ENCODE assay signal across 9 mouse cellular contexts in genomic region chr4:82502012-82502411, GRCm38 (mm10).
DNase-seq lines count a peak whose midpoint lies in the region; ATAC-seq lines count a peak whose summit lies in the region.
"Had no signal": no experiment of that assay in that cellular context is flagged by ENCODE, and none has a peak within 500 bp of the region (broad histone marks: within the 10 kb centered on the region; RNA-seq: fewer than 3 reads in every experiment).

No protein-coding gene starts in this region.

- no peak for DNase-seq in heart, adult 8-10 months (ENCODE audit: low spot score)
- no peak for DNase-seq in embryonic facial prominence, embryonic 10.5 days (ENCODE audit: low spot score)
- DNase-seq in midbrain, embryonic 11.5 days (ENCODE audit: low spot score, missing footprints): no peak
- no peak for DNase-seq in ovary, postnatal 14 days (ENCODE audit: low spot score)
- no peak for DNase-seq in left cerebral cortex, postnatal 25 days (ENCODE audit: low spot score in 2 of 2)
- no peak for DNase-seq in frontal cortex, postnatal 25 days (ENCODE audit: low spot score in 2 of 2)

- no peaks in the 10 kb centered on the region for H3K9me3 ChIP-seq in heart, embryonic 12.5 days (replicated peaks)
- H3K9me3 ChIP-seq in embryonic facial prominence, embryonic 10.5 days: no peaks in the 10 kb centered on the region
- H3K9me3 ChIP-seq in hindbrain, embryonic 13.5 days: no peaks in the 10 kb centered on the region
- H3K9me3 ChIP-seq in midbrain, embryonic 11.5 days (ENCODE audit: control insufficient read depth, low read length): no peaks in the 10 kb centered on the region

- no peak for ATAC-seq in heart, embryonic 12.5 days (ENCODE audit: insufficient number of reproducible peaks, low FRiP score)
- ATAC-seq in hindbrain, embryonic 13.5 days (ENCODE audit: low FRiP score): no peak
- ATAC-seq in midbrain, embryonic 11.5 days (ENCODE audit: low FRiP score): no peak

- peak overlapping the region; percentile 68 for H3K4me2 ChIP-seq in heart, embryonic 12.5 days
- peak overlapping the region; percentile 57 for H3K4me2 ChIP-seq in hindbrain, embryonic 13.5 days
- H3K4me2 ChIP-seq in midbrain, embryonic 11.5 days: peak overlapping the region; percentile 86

- H3K4me3 ChIP-seq in heart, embryonic 12.5 days: peak overlapping the region; percentile 51
- peak overlapping the region; percentile 95; the same call in 1 of the 2 replicates for H3K4me3 ChIP-seq in embryonic facial prominence, embryonic 10.5 days
- peak overlapping the region; percentile 84 for H3K4me3 ChIP-seq in hindbrain, embryonic 13.5 days
- peak overlapping the region; percentile 17; the same call in 1 of the 2 replicates for H3K4me3 ChIP-seq in midbrain, embryonic 11.5 days (ENCODE audit: low read depth, low read length)
- H3K4me3 ChIP-seq: erythroblast, embryonic 14.5 days had no signal

- 42% methylated on average over 5 of the region's 5 CpGs for WGBS in heart, embryonic 12.5 days
- 80% methylated on average over 5 of the region's 5 CpGs for WGBS in embryonic facial prominence, embryonic 10.5 days
- 30% methylated on average over 5 of the region's 5 CpGs for WGBS in hindbrain, embryonic 13.5 days
- 56% methylated on average over 5 of the region's 5 CpGs for WGBS in midbrain, embryonic 11.5 days

- H3K4me1 ChIP-seq in heart, embryonic 12.5 days (replicated peaks): peaks cover 37% of the 10 kb centered on the region
- H3K4me1 ChIP-seq in embryonic facial prominence, embryonic 10.5 days: peaks cover 25% of the 10 kb centered on the region
- H3K4me1 ChIP-seq in hindbrain, embryonic 13.5 days (replicated peaks): peaks cover 32% of the 10 kb centered on the region
- peaks cover 12% of the 10 kb centered on the region for H3K4me1 ChIP-seq in midbrain, embryonic 11.5 days (ENCODE audit: control insufficient read depth, insufficient read depth, low read length)

- H3K27ac ChIP-seq in heart, embryonic 12.5 days (ENCODE audit: poor library complexity, severe bottlenecking): no peak overlapping the region
- no peak overlapping the region for H3K27ac ChIP-seq in embryonic facial prominence, embryonic 10.5 days (replicated peaks)
- peak overlapping the region; percentile 58; the same call in 1 of the 2 replicates for H3K27ac ChIP-seq in hindbrain, embryonic 13.5 days
- no peak overlapping the region for H3K27ac ChIP-seq in midbrain, embryonic 11.5 days (ENCODE audit: low read depth, low read length)

- peaks cover 15% of the 10 kb centered on the region for H3K36me3 ChIP-seq in heart, embryonic 12.5 days
- peaks cover 16% of the 10 kb centered on the region for H3K36me3 ChIP-seq in embryonic facial prominence, embryonic 10.5 days (replicated peaks)
- H3K36me3 ChIP-seq in hindbrain, embryonic 13.5 days: peaks cover 7% of the 10 kb centered on the region
- peaks cover 4% of the 10 kb centered on the region for H3K36me3 ChIP-seq in midbrain, embryonic 11.5 days (ENCODE audit: control insufficient read depth, insufficient read depth, low read length)

- H3K9ac ChIP-seq in heart, embryonic 12.5 days: peak overlapping the region; percentile 78
- H3K9ac ChIP-seq in hindbrain, embryonic 13.5 days: peak overlapping the region; percentile 72
- no peak overlapping the region for H3K9ac ChIP-seq in midbrain, embryonic 11.5 days (ENCODE audit: low read length)

- H3K27me3 ChIP-seq in heart, embryonic 12.5 days (replicated peaks): no peaks in the 10 kb centered on the region
- H3K27me3 ChIP-seq in embryonic facial prominence, embryonic 10.5 days (replicated peaks; ENCODE audit: low read depth, poor library complexity, severe bottlenecking): peaks cover 31% of the 10 kb centered on the region
- peaks cover 2% of the 10 kb centered on the region; the same call in 1 of the 2 replicates for H3K27me3 ChIP-seq in hindbrain, embryonic 13.5 days
- no peaks in the 10 kb centered on the region for H3K27me3 ChIP-seq in midbrain, embryonic 11.5 days (ENCODE audit: control insufficient read depth, insufficient read depth, low read length)

- intact Hi-C loops in left cerebral cortex, postnatal 25 days (cut with DNase I): loop anchor here (10.0 kb wide), 1 partner anchor 407 kb away; no protein-coding TSS in a partner anchor

Comparison
In these comparisons a context has a peak if more than half of its experiments do, and no peak if none do; other contexts are left out.
1. H3K4me3 ChIP-seq: peak in every context shown above with its lines; median percentile 95 in embryonic facial prominence, embryonic 10.5 days; 84 in hindbrain, embryonic 13.5 days; 51 in heart, embryonic 12.5 days; 17 in midbrain, embryonic 11.5 days.